Mouse (Mus musculus) cerebellum, adult 9-10 months (tissue): ENCODE measurements at regions not wholly inside any gene's neighbourhood (a gene's known extent, or its start where the extent isn't known, plus 50 kb on each side); places are given as distances from the start of the nearest gene placed in this dataset.
"Not testable (repeated sequence)": the region's sequence is repeated elsewhere in the genome, so short reads cannot be mapped to it uniquely, and the experiment has no call there.

Experiments used
- DNase-seq: peaks from one replicate; pipeline ENCODE4 v3.0.0; 2022

- DNase-seq, result no peak
Measured at GRCm38 (mm10) chr9:85920745-85921614, 78.8 kb downstream of the Tpbg start.

GRCm38 (mm10) chr9:85925259-85925658, 83.1 kb downstream of the Tpbg start:
- no peak for DNase-seq

GRCm38 (mm10) chr9:85932209-85932608, 90.0 kb downstream of the Tpbg start:
- no peak for DNase-seq

- not testable (repeated sequence) for DNase-seq
Measured at GRCm38 (mm10) chr9:85943066-85943684, 101.0 kb downstream of the Tpbg start.

GRCm38 (mm10) chr9:85948495-85949137, 106.4 kb downstream of the Tpbg start:
- no peak for DNase-seq

- no peak for DNase-seq
Measured at GRCm38 (mm10) chr9:85951777-85952176, 109.6 kb downstream of the Tpbg start.

- no peak for DNase-seq
Measured at GRCm38 (mm10) chr9:85970076-85970475, 127.9 kb downstream of the Tpbg start.

GRCm38 (mm10) chr9:85981428-85981827, 139.2 kb downstream of the Tpbg start:
- no peak for DNase-seq

GRCm38 (mm10) chr9:85983516-85983915, 141.3 kb downstream of the Tpbg start:
- DNase-seq, result not testable (repeated sequence)

GRCm38 (mm10) chr9:85985671-85986070, 143.5 kb downstream of the Tpbg start:
- DNase-seq, result no peak

- DNase-seq, result no peak
Measured at GRCm38 (mm10) chr9:85986142-85986541, 144.0 kb downstream of the Tpbg start.

GRCm38 (mm10) chr9:86002996-86003395, 160.8 kb downstream of the Tpbg start:
- DNase-seq, result no peak

GRCm38 (mm10) chr9:86011661-86012060, 169.5 kb downstream of the Tpbg start:
- DNase-seq, result no peak

- DNase-seq, result no peak
Measured at GRCm38 (mm10) chr9:86015841-86016240, 173.7 kb downstream of the Tpbg start.

- DNase-seq, result no peak
Measured at GRCm38 (mm10) chr9:86020133-86020532, 178.0 kb downstream of the Tpbg start.

GRCm38 (mm10) chr9:86020765-86021164, 178.6 kb downstream of the Tpbg start:
- no peak for DNase-seq

- no peak for DNase-seq
Measured at GRCm38 (mm10) chr9:86030738-86031137, 188.6 kb downstream of the Tpbg start.

- no peak for DNase-seq
Measured at GRCm38 (mm10) chr9:86044098-86044497, 201.9 kb downstream of the Tpbg start.

GRCm38 (mm10) chr9:86058116-86058515, 215.9 kb downstream of the Tpbg start:
- no peak for DNase-seq

- DNase-seq, result no peak
Measured at GRCm38 (mm10) chr9:86060049-86060448, 217.9 kb downstream of the Tpbg start.

GRCm38 (mm10) chr9:86061230-86061629, 219.1 kb downstream of the Tpbg start:
- DNase-seq, result no peak

- no peak for DNase-seq
Measured at GRCm38 (mm10) chr9:86079275-86079674, 237.1 kb downstream of the Tpbg start.

GRCm38 (mm10) chr9:86081873-86082272, 239.7 kb downstream of the Tpbg start:
- DNase-seq, result no peak

GRCm38 (mm10) chr9:86092998-86093397, 250.8 kb downstream of the Tpbg start:
- no peak for DNase-seq
